In the genomic region with DNA sequence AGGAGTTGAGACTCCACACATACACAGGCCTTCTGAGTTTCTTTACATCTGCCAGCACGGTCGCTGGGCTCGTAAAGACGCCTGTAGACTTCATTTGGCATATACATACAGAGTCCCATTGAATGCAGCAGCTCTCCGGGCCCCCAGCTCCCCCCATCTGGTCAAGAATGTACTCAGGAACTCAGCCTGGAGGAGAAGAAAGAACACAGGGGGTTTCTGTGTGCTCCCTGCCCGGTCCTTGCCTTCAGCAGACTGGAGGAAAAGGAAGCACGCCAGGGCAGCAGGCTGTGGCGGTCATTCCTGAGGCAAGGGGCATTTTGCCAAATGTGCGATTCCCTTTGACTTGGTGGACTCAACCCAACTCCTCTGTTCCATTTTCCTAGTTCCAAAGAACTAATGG, we compare ENCODE assay signal across 8 mouse cellular contexts. TPM values are rescaled to one million over a fixed set of nuclear protein-coding genes. Genes with fewer than 3 reads are reported as not detected.
DNase-seq lines count a peak whose midpoint lies in the region; ATAC-seq and TF ChIP-seq lines count a peak whose summit lies in the region.

No protein-coding gene starts in this region.

- no peak overlapping the region for H3K9ac ChIP-seq in forebrain, embryonic 16.5 days (replicated peaks; ENCODE audit: low read depth, low read length)
- no peak overlapping the region for H3K9ac ChIP-seq in hindbrain, postnatal 0 days (replicated peaks; ENCODE audit: low read length)
- no peak overlapping the region for H3K9ac ChIP-seq in limb, embryonic 12.5 days (replicated peaks)

- H3K36me3 ChIP-seq in forebrain, embryonic 16.5 days (ENCODE audit: control insufficient read depth, insufficient read depth): no peaks in the 10 kb centered on the region
- no peaks in the 10 kb centered on the region for H3K36me3 ChIP-seq in hindbrain, postnatal 0 days (ENCODE audit: insufficient read depth, low read length)
- H3K36me3 ChIP-seq in limb, embryonic 12.5 days: peaks cover 32% of the 10 kb centered on the region

- 33% methylated on average over 9 of the region's 9 CpGs for WGBS in forebrain, embryonic 16.5 days
- 41% methylated on average over 9 of the region's 9 CpGs for WGBS in hindbrain, postnatal 0 days
- 52% methylated on average over 9 of the region's 9 CpGs for WGBS in limb, embryonic 12.5 days

- no peak overlapping the region for H3K27ac ChIP-seq in forebrain, embryonic 16.5 days (ENCODE audit: low read length)
- H3K27ac ChIP-seq in hindbrain, postnatal 0 days: peak overlapping the region; percentile 60
- peak overlapping the region; percentile 94 for H3K27ac ChIP-seq in limb, embryonic 12.5 days

- H3K4me3 ChIP-seq in forebrain, embryonic 16.5 days (replicated peaks; ENCODE audit: low read length): no peak overlapping the region
- no peak overlapping the region for H3K4me3 ChIP-seq in hindbrain, postnatal 0 days (ENCODE audit: low read length)
- no peak overlapping the region for H3K4me3 ChIP-seq in limb, embryonic 12.5 days (replicated peaks)

- H3K4me1 ChIP-seq in forebrain, embryonic 16.5 days (replicated peaks; ENCODE audit: control insufficient read depth, insufficient read depth, low read length): peaks cover 22% of the 10 kb centered on the region
- 0 out of 2 replicates have a peak, but pooled peaks cover 4% of the 10 kb centered on the region for H3K4me1 ChIP-seq in hindbrain, postnatal 0 days (ENCODE audit: insufficient read depth, low read length)
- peaks cover 68% of the 10 kb centered on the region for H3K4me1 ChIP-seq in limb, embryonic 12.5 days (replicated peaks)

- DNase-seq in NIH3T3 (ENCODE audit: low read depth): peak; percentile 71
- peak; percentile 19 for DNase-seq in adrenal gland, adult 8-10 months
- peak; percentile 85 for DNase-seq in hindbrain, postnatal 0 days (ENCODE audit: low spot score)
- DNase-seq in right cerebral cortex, postnatal 25 days: peak; percentile 16
- DNase-seq in MN1 (ENCODE audit: low spot score): no peak

- no peak for TF ChIP-seq CTCF in hindbrain, postnatal 0 days (IDR thresholded peaks at IDR 0.05; ENCODE audit: low read depth)

- peak; percentile 68 for ATAC-seq in forebrain, embryonic 16.5 days
- ATAC-seq in hindbrain, postnatal 0 days: peak; percentile 70
- ATAC-seq in limb, embryonic 12.5 days (ENCODE audit: insufficient number of reproducible peaks, insufficient read depth, low FRiP score, low TSS enrichment, low read depth): peak; percentile 83
- ATAC-seq in megakaryocyte progenitor cell, adult 5-6 weeks (replicated peaks; ENCODE audit: poor library complexity): no peak

- no peaks in the 10 kb centered on the region for H3K27me3 ChIP-seq in forebrain, embryonic 16.5 days (replicated peaks; ENCODE audit: control insufficient read depth, insufficient read depth, low read length)
- no peaks in the 10 kb centered on the region for H3K27me3 ChIP-seq in hindbrain, postnatal 0 days (ENCODE audit: insufficient read depth, low read length)
- H3K27me3 ChIP-seq in limb, embryonic 12.5 days: no peaks in the 10 kb centered on the region

- H3K4me2 ChIP-seq in forebrain, embryonic 16.5 days (ENCODE audit: low read length): peak overlapping the region; percentile 5; the same call in 1 of the 2 replicates
- no peak overlapping the region for H3K4me2 ChIP-seq in hindbrain, postnatal 0 days (ENCODE audit: low read depth, low read length)
- peak overlapping the region; percentile 13; the same call in 1 of the 2 replicates for H3K4me2 ChIP-seq in limb, embryonic 12.5 days

- no peaks in the 10 kb centered on the region for H3K9me3 ChIP-seq in forebrain, embryonic 16.5 days (ENCODE audit: control insufficient read depth, low read length)
- no peaks in the 10 kb centered on the region for H3K9me3 ChIP-seq in hindbrain, postnatal 0 days (ENCODE audit: low read length)
- no peaks in the 10 kb centered on the region for H3K9me3 ChIP-seq in limb, embryonic 12.5 days

RNA-seq across cellular contexts. Expression of a gene that starts 20.2 kb away (rescaled TPM):
- total RNA-seq in adrenal gland, adult 8-10 months (2022): 10 to 100 TPM in 2 of 4 experiments, 1 to 10 TPM in 2; 8.2 to 21.0 (median 12.2) TPM
- polyA plus RNA-seq in forebrain, embryonic 16.5 days (2015; fragmentation: Nextera tagmentation; extraction: Ambion mirVana): 4.8 and 6.2 TPM in 2 replicates
- 2.4 and 4.0 TPM in 2 replicates for total RNA-seq in hindbrain, postnatal 0 days (2014; rRNA removed)
- 8.2 and 9.1 TPM in 2 replicates for polyA plus RNA-seq in hindbrain, postnatal 0 days (2015; fragmentation: Nextera tagmentation; extraction: Ambion mirVana)
- polyA plus RNA-seq in limb, embryonic 12.5 days (2016; fragmentation: Nextera tagmentation; extraction: Ambion mirVana): 49.3 and 58.3 TPM in 2 replicates
- 0.37 and 0.52 TPM in 2 replicates for total RNA-seq in megakaryocyte progenitor cell, adult 5-6 weeks (2015)
- not detected in 2 replicates for total RNA-seq in megakaryocyte progenitor cell, adult 5-6 weeks (2017)
